Mouse (Mus musculus) 3134 (cell line): ENCODE measurements around the gene Hist1h2ad.

Experiments used
- DNase-seq: peaks from one replicate; pipeline ENCODE4 v3.0.0-alpha.2; 2011; ENCODE audit warnings: low spot score; ENCODE audit not compliant: insufficient read length; ENCODE audit errors: extremely low read depth

Gene Hist1h2ad

GRCm38 (mm10) chr13:23610393-23610792, 36.2 kb downstream of the Hist1h2ad start:
- no peak for DNase-seq

DNA sequence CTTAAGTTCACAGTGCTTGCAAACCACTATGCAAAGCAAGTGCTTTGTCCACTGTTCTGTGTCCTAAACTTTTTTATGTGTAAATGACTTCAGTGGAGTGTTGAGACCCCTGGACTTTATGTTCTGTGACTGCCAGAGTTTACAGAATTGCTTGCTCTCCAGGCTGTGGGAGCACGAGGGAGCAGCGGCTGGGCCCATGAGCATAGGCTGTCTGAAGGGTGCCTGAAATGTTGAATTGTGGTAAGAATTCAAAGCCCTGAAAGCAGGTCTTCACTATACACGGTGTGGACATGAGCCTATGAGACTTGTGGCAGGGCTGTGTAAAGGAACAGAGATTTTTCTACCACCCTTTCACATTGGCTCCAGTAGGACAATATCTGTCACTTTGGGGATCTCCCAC, 37.5 kb downstream of the Hist1h2ad start:
- DNase-seq: no peak

DNA sequence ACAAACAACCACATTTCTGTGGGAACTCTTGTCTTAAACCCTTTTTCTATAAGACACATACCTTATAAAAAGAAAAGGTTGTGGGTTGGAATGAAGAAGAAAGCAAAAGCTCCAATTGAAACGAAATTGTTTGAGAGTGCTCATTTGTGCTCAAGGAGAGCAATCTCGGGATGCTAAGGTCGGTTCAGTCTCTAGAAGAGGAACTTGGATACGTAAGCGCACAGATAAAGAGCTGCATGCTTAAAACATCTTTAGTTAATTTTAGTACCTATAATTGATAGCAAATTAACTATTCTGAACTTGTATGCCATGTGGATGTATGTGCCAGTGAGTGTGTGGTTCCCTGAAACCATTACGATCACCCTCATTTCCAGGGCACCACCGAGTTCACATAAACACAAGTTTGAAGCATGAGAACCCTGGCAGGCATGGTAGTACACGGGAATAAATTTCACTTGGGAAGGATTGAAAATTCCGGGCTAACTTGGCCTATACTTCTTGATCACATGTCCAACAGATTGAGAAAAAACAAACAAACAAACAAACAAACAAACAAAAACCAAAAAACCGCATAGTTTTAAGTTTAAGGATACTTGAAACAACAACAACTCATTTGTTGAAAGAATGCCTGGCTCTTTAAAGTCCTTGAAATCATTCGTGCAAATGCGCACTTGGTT, 46.0 kb downstream of the Hist1h2ad start:
- peak; percentile 31 for DNase-seq

- DNase-seq: peak; percentile 75
These were observed 46.8 kb downstream of the Hist1h2ad start, which contains the start of gene Hist1h2be for GRCm38 (mm10) chr13:23620733-23621531. Gene Hist1h2be (minus strand): TSS chr13:23621124.

DNA sequence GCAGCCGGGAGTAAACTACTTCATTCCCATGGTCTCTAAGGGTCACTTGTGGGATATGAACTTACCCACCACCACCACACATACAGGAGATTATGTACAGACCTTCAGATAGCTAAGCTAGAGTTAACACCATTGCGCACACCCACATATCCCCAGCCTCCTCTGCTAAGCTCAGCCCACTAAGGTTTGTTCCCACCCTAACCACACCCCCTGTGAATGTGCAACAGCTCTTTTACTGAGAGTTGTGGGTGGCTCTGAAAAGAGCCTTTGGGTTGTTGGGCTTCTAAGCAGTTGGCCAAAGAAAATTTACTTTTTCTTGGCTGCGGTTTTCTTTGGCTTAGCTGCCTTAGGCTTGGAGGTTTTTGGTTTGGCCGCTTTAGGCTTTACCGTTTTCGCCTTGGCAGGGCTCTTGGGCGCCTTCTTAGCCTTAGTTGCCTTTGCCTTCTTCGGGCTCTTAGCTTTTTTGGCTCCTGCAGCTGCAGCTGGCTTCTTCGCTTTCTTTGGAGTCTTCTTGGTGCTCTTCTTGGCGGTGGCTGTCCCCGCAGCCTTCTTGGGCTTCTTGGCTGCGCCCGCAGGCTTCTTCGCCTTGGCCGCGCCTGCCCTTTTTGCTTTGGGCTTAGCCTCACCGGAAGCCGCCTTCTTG, 47.5 kb downstream of the Hist1h2ad start:
- DNase-seq: peak; percentile 78

DNA sequence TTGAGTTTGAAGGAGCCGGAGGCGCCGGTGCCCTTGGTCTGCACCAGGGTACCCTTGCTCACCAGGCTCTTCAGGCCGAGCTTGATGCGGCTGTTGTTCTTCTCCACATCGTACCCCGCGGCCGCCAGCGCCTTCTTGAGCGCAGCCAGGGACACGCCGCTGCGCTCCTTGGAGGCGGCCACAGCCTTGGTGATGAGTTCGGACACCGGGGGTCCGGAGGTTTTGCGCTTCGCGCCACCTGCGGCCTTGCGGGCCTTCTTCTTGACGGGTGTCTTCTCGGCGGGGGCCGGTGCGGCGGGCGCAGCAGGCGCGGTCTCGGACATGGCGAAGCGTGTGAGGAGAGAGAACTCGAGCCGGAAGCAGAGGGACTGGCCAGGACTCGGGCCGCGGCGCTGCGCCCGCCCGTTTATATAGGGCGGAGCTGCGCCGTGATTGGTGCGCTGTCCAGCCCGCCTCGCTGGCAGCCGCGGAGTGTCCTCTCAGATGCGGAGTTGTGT, 48.0 kb downstream of the Hist1h2ad start, which contains the start of gene Hist1h1e:
Gene Hist1h1e, minus strand, starts transcription at position 384 of the 497 bp plus-strand sequence.
- peak; percentile 99 for DNase-seq

DNA sequence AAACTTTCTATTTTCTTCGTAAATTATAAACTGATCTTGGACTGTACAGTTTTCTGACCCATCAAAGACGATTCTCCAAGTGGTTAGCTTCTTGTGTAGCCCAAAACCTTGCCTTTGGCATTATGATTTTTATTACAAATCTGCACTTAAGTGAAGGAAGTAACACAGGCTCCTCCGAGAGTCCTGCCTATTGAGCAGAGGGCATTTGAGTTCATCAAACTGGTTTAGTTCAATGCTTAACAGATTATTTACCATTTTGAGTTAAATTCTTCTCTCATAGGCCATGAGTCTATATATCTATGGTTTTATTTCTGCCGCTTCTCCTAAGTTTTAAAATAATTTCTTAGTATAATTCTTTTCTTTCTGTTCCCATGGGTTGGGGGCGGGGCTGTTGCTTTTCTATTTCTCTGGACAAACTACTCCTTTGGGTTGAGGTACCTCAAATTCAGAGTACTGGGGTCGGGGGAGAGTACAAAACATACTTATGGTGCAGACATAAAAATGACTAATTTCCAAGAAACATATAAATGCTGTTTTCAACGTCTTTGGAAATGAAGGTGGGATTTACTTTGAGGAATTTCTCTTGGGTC, 48.8 kb downstream of the Hist1h2ad start:
- peak; percentile 33 for DNase-seq
